Mouse (Mus musculus): ENCODE data around the gene Ppl. TPM values are rescaled to one million over a fixed set of nuclear protein-coding genes. Genes with fewer than 3 reads are reported as not detected.

Gene Ppl
- polyA plus RNA-seq, 1 experiment = 0.02 TPM

DNA sequence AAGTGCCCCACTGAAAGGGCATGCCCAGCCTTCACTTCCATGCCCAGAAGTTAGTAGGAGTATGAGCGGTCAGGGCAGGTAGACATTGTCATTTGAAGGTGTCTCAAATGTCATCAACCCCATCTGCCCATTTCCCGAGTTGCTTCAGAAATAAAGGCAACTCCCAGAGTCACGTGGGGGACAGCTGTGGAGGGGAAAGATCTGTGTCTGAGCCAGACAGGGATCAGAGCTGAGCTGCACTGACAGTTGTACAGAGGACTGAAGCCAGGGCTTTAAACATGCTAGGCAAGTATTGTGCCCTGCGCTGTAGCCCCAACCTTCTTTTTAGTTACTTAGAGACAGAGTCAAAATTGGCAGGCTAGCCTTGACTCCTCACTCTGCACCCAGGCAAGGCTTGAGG lies 12.4 kb downstream of the Ppl start:
- Histone ChIP-seq H3K4me2 (ENCODE audit: low read depth) (no peak overlapping the region), H3K4me3 (no peak overlapping the region), H3K36me3 (ENCODE audit: control insufficient read depth, insufficient read depth) (no peaks in the 10 kb centered on the region), H3K79me2 (ENCODE audit: control insufficient read depth, insufficient read depth) (no peaks in the 10 kb centered on the region), H3ac (ENCODE audit: control insufficient read depth, insufficient read length) (no peak overlapping the region), H3K27me3 (ENCODE audit: control insufficient read depth, insufficient read depth, insufficient read length) (peaks cover 18% of the 10 kb centered on the region)
- TF ChIP-seq TCF12 (IDR thresholded peaks at IDR 0.05; ENCODE audit: insufficient read depth, poor library complexity, severe bottlenecking) (no peak), USF1 (IDR thresholded peaks at IDR 0.05; ENCODE audit: low read depth) (peak; percentile 89), MYOG (IDR thresholded peaks at IDR 0.05; ENCODE audit: control insufficient read depth in 1 of 3, insufficient read depth in 1 of 3, insufficient read length in 2 of 3, low read depth in 2 of 3) (peak in 2 of 3 experiments; percentile 60 to 85), MYOD1 (IDR thresholded peaks at IDR 0.05; ENCODE audit: control insufficient read depth in 1 of 3, insufficient read length in 2 of 3, low read depth in 2 of 3) (peak in 2 of 3 experiments; percentile 24 to 59), TCF3 (IDR thresholded peaks at IDR 0.05; ENCODE audit: insufficient read length, low read depth) (no peak)

DNA sequence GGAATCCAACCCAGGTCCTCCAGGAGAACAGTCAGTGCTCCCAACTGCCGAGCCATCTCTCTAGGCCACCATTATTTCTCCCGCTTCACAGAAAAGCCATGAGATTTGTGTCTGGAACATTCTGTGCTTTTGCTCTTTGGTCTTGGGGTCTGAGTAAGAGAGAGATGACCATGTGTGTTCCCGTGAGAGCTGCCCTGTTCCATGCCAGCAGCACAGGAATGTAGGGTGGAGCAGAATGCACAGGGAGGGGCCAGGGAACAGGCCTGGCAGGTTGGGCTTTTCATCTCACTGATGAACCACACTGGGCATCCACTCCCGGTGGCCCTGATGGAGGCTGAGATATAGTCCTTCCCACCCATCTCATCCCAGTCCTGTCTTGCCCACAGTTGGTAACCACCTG lies 12.8 kb downstream of the Ppl start:
- Histone ChIP-seq H3K4me3 (no peak overlapping the region), H3K4me2 (ENCODE audit: low read depth) (no peak overlapping the region), H3ac (ENCODE audit: control insufficient read depth, insufficient read length) (no peak overlapping the region), H3K79me2 (ENCODE audit: control insufficient read depth, insufficient read depth) (no peaks in the 10 kb centered on the region), H3K27me3 (ENCODE audit: control insufficient read depth, insufficient read depth, insufficient read length) (peaks cover 18% of the 10 kb centered on the region), H3K36me3 (ENCODE audit: control insufficient read depth, insufficient read depth) (no peaks in the 10 kb centered on the region)
- peak in 1 of 3 experiments; percentile 22 for TF ChIP-seq MYOG (IDR thresholded peaks at IDR 0.05; ENCODE audit: control insufficient read depth in 1 of 3, insufficient read depth in 1 of 3, insufficient read length in 2 of 3, low read depth in 2 of 3)
- no peak for TF ChIP-seq E2F4 (IDR thresholded peaks at IDR 0.05; ENCODE audit: insufficient read depth)

DNA sequence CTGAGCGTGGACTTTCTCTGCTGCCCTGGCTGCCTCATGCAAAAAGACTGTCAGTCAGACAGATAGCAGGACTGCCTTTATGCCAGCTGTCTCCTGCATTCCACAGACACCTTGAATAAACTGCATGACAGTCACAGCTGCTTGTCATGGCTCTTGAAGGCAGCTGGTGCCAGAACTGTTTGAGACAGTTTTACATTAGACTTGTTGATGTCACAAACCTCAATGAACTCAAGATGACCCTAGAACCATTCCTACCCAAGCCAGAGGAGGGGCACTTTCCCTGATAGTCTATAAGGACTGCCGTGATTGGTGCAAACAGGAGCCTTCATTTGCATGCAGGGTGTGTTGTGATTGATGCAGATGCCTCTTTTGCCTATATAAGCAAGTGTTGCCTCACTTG lies 18.6 kb downstream of the Ppl start:
- Histone ChIP-seq H3K4me3 (no peak overlapping the region), H3K79me2 (ENCODE audit: control insufficient read depth, insufficient read depth) (no peaks in the 10 kb centered on the region), H3K27me3 (ENCODE audit: control insufficient read depth, insufficient read depth, insufficient read length) (no peaks in the 10 kb centered on the region), H3K36me3 (ENCODE audit: control insufficient read depth, insufficient read depth) (no peaks in the 10 kb centered on the region), H3ac (ENCODE audit: control insufficient read depth, insufficient read length) (no peak overlapping the region), H3K4me2 (ENCODE audit: low read depth) (peak overlapping the region; percentile 30)
- TF ChIP-seq TCF12 (IDR thresholded peaks at IDR 0.05; ENCODE audit: insufficient read depth, poor library complexity, severe bottlenecking) (peak; percentile 92), POLR2A (IDR thresholded peaks at IDR 0.05; ENCODE audit: insufficient read length, low read depth) (no peak), MAX (IDR thresholded peaks at IDR 0.05; ENCODE audit: low read depth) (no peak), MYOD1 (IDR thresholded peaks at IDR 0.05; ENCODE audit: control insufficient read depth in 1 of 3, insufficient read length in 2 of 3, low read depth in 2 of 3) (peak; percentile 88 to 98 (median 97)), TCF3 (IDR thresholded peaks at IDR 0.05; ENCODE audit: insufficient read length, low read depth) (peak; percentile 83), POLR2AphosphoS2 (IDR thresholded peaks at IDR 0.05; ENCODE audit: insufficient read length, low read depth) (no peak), MYOG (IDR thresholded peaks at IDR 0.05; ENCODE audit: control insufficient read depth in 1 of 3, insufficient read depth in 1 of 3, insufficient read length in 2 of 3, low read depth in 2 of 3) (peak; percentile 81 to 99 (median 96)), E2F4 (IDR thresholded peaks at IDR 0.05; ENCODE audit: insufficient read depth) (no peak), USF1 (IDR thresholded peaks at IDR 0.05; ENCODE audit: low read depth) (no peak), REST (IDR thresholded peaks at IDR 0.05; ENCODE audit: insufficient read depth, insufficient read length) (no peak), SRF (IDR thresholded peaks at IDR 0.05; ENCODE audit: control insufficient read depth, insufficient read length, low read depth) (no peak), CEBPB (IDR thresholded peaks at IDR 0.05; ENCODE audit: insufficient read depth, poor library complexity, severe bottlenecking) (no peak)

DNA sequence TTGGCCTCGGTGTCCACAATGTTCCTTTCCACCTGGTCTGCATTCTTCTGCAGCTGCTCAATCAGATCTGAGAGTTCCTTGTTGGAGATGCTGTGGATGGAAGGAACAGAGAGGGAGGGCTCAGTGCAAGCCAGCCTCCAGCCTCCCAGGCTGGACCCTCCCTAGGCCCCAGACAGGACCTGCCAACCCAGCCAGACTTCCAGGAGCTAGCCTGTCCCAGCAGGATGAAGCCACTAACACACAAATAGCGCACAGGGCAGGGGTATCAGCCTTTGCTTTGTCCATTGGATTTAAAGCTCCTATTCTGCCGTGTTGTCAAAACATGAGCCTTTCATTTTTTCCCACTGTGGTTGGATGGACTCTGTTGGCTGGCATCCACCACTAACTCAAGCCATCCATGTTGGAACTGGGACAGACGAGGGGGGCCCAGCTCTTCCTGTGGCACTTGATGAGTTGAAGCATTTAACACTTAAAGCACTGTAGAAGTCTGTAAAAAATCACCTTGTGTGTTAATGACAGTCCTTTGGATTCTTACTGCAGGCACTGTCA lies 19.1 kb downstream of the Ppl start:
- TF ChIP-seq POLR2A (IDR thresholded peaks at IDR 0.05; ENCODE audit: insufficient read length, low read depth) = no peak
- no peak for TF ChIP-seq MYOG (IDR thresholded peaks at IDR 0.05; ENCODE audit: control insufficient read depth in 1 of 3, insufficient read depth in 1 of 3, insufficient read length in 2 of 3, low read depth in 2 of 3)
- no peak for TF ChIP-seq CEBPB (IDR thresholded peaks at IDR 0.05; ENCODE audit: insufficient read depth, poor library complexity, severe bottlenecking)
- TF ChIP-seq TCF3 (IDR thresholded peaks at IDR 0.05; ENCODE audit: insufficient read length, low read depth) = no peak
- TF ChIP-seq MAX (IDR thresholded peaks at IDR 0.05; ENCODE audit: low read depth) = no peak
- TF ChIP-seq TCF12 (IDR thresholded peaks at IDR 0.05; ENCODE audit: insufficient read depth, poor library complexity, severe bottlenecking) = no peak
- TF ChIP-seq E2F4 (IDR thresholded peaks at IDR 0.05; ENCODE audit: insufficient read depth) = no peak
- no peak for TF ChIP-seq REST (IDR thresholded peaks at IDR 0.05; ENCODE audit: insufficient read depth, insufficient read length)
- no peak for TF ChIP-seq USF1 (IDR thresholded peaks at IDR 0.05; ENCODE audit: low read depth)
- no peak for TF ChIP-seq POLR2AphosphoS2 (IDR thresholded peaks at IDR 0.05; ENCODE audit: insufficient read length, low read depth)
- no peak for TF ChIP-seq SRF (IDR thresholded peaks at IDR 0.05; ENCODE audit: control insufficient read depth, insufficient read length, low read depth)
- TF ChIP-seq MYOD1 (IDR thresholded peaks at IDR 0.05; ENCODE audit: control insufficient read depth in 1 of 3, insufficient read length in 2 of 3, low read depth in 2 of 3) = no peak
- H3K79me2 ChIP-seq (ENCODE audit: control insufficient read depth, insufficient read depth) = no peaks in the 10 kb centered on the region
- no peak overlapping the region for H3K4me3 ChIP-seq
- no peak overlapping the region for H3ac ChIP-seq (ENCODE audit: control insufficient read depth, insufficient read length)
- H3K27me3 ChIP-seq (ENCODE audit: control insufficient read depth, insufficient read depth, insufficient read length) = no peaks in the 10 kb centered on the region
- H3K36me3 ChIP-seq (ENCODE audit: control insufficient read depth, insufficient read depth) = no peaks in the 10 kb centered on the region
- H3K4me2 ChIP-seq (ENCODE audit: low read depth) = peak overlapping the region; percentile 30

DNA sequence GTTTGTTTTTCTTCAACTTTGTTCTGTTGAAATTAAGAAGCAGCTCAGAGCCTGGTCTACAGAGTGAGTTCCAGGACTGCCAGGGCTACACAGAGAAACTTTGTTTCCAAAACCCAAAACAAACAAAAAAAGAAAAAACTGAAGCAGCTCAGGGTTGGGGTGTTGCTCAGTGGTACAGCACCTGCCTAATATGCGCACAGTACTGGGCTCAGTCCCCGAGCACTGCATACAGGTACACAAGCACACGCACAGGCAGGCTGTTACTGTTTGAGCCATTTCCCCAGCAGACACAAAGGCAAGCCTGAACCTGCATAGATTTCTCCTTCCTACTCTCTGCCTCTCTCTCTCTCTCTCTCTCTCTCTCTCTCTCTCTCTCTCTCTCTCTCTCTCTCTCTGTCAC lies 21.2 kb downstream of the Ppl start:
- Histone ChIP-seq H3K36me3 (ENCODE audit: control insufficient read depth, insufficient read depth) (no peaks in the 10 kb centered on the region), H3K27me3 (ENCODE audit: control insufficient read depth, insufficient read depth, insufficient read length) (peaks cover 14% of the 10 kb centered on the region), H3ac (ENCODE audit: control insufficient read depth, insufficient read length) (no peak overlapping the region), H3K4me2 (ENCODE audit: low read depth) (no peak overlapping the region), H3K79me2 (ENCODE audit: control insufficient read depth, insufficient read depth) (no peaks in the 10 kb centered on the region), H3K4me3 (no peak overlapping the region)
- no peak for TF ChIP-seq TCF3 (IDR thresholded peaks at IDR 0.05; ENCODE audit: insufficient read length, low read depth)
- no peak for TF ChIP-seq REST (IDR thresholded peaks at IDR 0.05; ENCODE audit: insufficient read depth, insufficient read length)
- TF ChIP-seq POLR2A (IDR thresholded peaks at IDR 0.05; ENCODE audit: insufficient read length, low read depth) = no peak
- TF ChIP-seq E2F4 (IDR thresholded peaks at IDR 0.05; ENCODE audit: insufficient read depth) = no peak
- TF ChIP-seq TCF12 (IDR thresholded peaks at IDR 0.05; ENCODE audit: insufficient read depth, poor library complexity, severe bottlenecking) = no peak
- TF ChIP-seq MYOG (IDR thresholded peaks at IDR 0.05; ENCODE audit: control insufficient read depth in 1 of 3, insufficient read depth in 1 of 3, insufficient read length in 2 of 3, low read depth in 2 of 3) = no peak
- TF ChIP-seq MAX (IDR thresholded peaks at IDR 0.05; ENCODE audit: low read depth) = no peak
- TF ChIP-seq USF1 (IDR thresholded peaks at IDR 0.05; ENCODE audit: low read depth) = no peak
- TF ChIP-seq CEBPB (IDR thresholded peaks at IDR 0.05; ENCODE audit: insufficient read depth, poor library complexity, severe bottlenecking) = no peak
- no peak for TF ChIP-seq POLR2AphosphoS2 (IDR thresholded peaks at IDR 0.05; ENCODE audit: insufficient read length, low read depth)

Data from myocyte (in vitro differentiated cells).